ENCODE assay signal across 9 mouse cellular contexts in the genomic region with DNA sequence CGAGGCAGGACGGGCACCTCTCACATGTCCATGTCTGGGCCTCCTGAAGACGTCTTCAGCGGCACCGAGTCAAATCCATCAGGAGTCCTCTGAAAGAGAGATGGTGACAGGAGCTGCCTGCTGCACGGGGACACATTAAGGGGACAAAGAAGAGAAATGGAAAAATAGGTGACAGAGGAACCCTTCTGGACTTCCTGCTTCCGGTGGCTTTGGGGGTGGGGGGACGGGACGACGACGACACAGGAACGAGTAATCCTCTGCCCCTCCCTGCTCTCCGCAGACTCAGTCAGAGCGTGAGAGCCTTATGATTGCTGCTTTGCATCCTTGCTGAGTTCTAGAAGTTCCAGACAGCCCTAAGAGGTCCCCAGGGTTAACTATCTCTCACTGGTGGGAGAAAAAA. TPM values are rescaled to one million over a fixed set of nuclear protein-coding genes. Genes with fewer than 3 reads are reported as not detected.
A peak's percentile ranks its signal among the peaks of the same experiment; 100 is the strongest.
DNase-seq lines count a peak whose midpoint lies in the region; ATAC-seq lines count a peak whose summit lies in the region.
"Had no signal": no experiment of that assay in that cellular context is flagged by ENCODE, and none has a peak within 500 bp of the region (broad histone marks: within the 10 kb centered on the region; RNA-seq: fewer than 3 reads in every experiment).

No protein-coding gene starts in this region.

- H3K4me1 ChIP-seq in hindbrain, embryonic 15.5 days (replicated peaks) = no peaks in the 10 kb centered on the region
- no peaks in the 10 kb centered on the region for H3K4me1 ChIP-seq in hindbrain, embryonic 12.5 days

- H3K27me3 ChIP-seq in hindbrain, embryonic 15.5 days = no peaks in the 10 kb centered on the region
- H3K27me3 ChIP-seq in hindbrain, embryonic 12.5 days = no peaks in the 10 kb centered on the region

- H3K4me3 ChIP-seq in hindbrain, embryonic 15.5 days = no peak overlapping the region
- no peak overlapping the region for H3K4me3 ChIP-seq in hindbrain, embryonic 12.5 days

- no peaks in the 10 kb centered on the region for H3K9me3 ChIP-seq in hindbrain, embryonic 15.5 days
- no peaks in the 10 kb centered on the region for H3K9me3 ChIP-seq in hindbrain, embryonic 12.5 days (replicated peaks)

- no peak overlapping the region for H3K9ac ChIP-seq in hindbrain, embryonic 15.5 days
- no peak overlapping the region for H3K9ac ChIP-seq in hindbrain, embryonic 12.5 days

- H3K4me2 ChIP-seq in hindbrain, embryonic 15.5 days = peak overlapping the region; percentile 8; the same call in 1 of the 2 replicates
- no peak overlapping the region for H3K4me2 ChIP-seq in hindbrain, embryonic 12.5 days (replicated peaks)

- ATAC-seq in hindbrain, embryonic 15.5 days (ENCODE audit: low FRiP score, low read depth) = no peak
- ATAC-seq in hindbrain, embryonic 12.5 days (ENCODE audit: low FRiP score) = no peak
- peak; percentile 80 for ATAC-seq in common myeloid progenitor, adult 5-6 weeks (replicated peaks; ENCODE audit: low read depth, poor library complexity, severe bottlenecking)
- peak; percentile 86 for ATAC-seq in megakaryocyte progenitor cell, adult 5-6 weeks (replicated peaks; ENCODE audit: poor library complexity)
- ATAC-seq in cerebellum, adult (ENCODE audit: insufficient number of reproducible peaks, low FRiP score, low TSS enrichment) = no peak

- peak; percentile 78 for DNase-seq in CD4-positive, CD25-positive, alpha-beta regulatory T cell, adult 2 months (ENCODE audit: low read depth, low spot score)
- no peak for DNase-seq in embryo, embryonic 10.5 days (ENCODE audit: low spot score)
- no peak for DNase-seq in ovary, postnatal 36 days (ENCODE audit: low spot score)
- DNase-seq: cerebellum, adult 2 months had no signal

- WGBS in hindbrain, embryonic 15.5 days = 66% methylated on average over 14 of the region's 14 CpGs
- 60% methylated on average over 14 of the region's 14 CpGs for WGBS in hindbrain, embryonic 12.5 days

- H3K27ac ChIP-seq in hindbrain, embryonic 15.5 days (replicated peaks) = no peak overlapping the region
- no peak overlapping the region for H3K27ac ChIP-seq in hindbrain, embryonic 12.5 days

- no peaks in the 10 kb centered on the region for H3K36me3 ChIP-seq in hindbrain, embryonic 15.5 days
- H3K36me3 ChIP-seq in hindbrain, embryonic 12.5 days = no peaks in the 10 kb centered on the region

RNA-seq across cellular contexts. Expression of a gene that starts 13.4 kb away (rescaled TPM):
- 197 and 219 TPM in 2 replicates for polyA plus RNA-seq in hindbrain, embryonic 15.5 days (2015; fragmentation: Nextera tagmentation; extraction: Ambion mirVana)
- polyA plus RNA-seq in hindbrain, embryonic 12.5 days (2016; fragmentation: Nextera tagmentation; extraction: Ambion mirVana) = 186 and 188 TPM in 2 replicates
- 291 and 329 TPM in 2 replicates for total RNA-seq in common myeloid progenitor, adult 5-6 weeks (2017)
- 19.0 and 26.5 TPM in 2 replicates for total RNA-seq in megakaryocyte progenitor cell, adult 5-6 weeks (2015)
- total RNA-seq in megakaryocyte progenitor cell, adult 5-6 weeks (2017) = 249 and 357 TPM in 2 replicates

RNA-seq across cellular contexts. Expression of a gene that starts 43.0 kb away (rescaled TPM):
- 43.1 and 44.9 TPM in 2 replicates for polyA plus RNA-seq in hindbrain, embryonic 15.5 days (2015; fragmentation: Nextera tagmentation; extraction: Ambion mirVana)
- 63.3 and 75.2 TPM in 2 replicates for polyA plus RNA-seq in hindbrain, embryonic 12.5 days (2016; fragmentation: Nextera tagmentation; extraction: Ambion mirVana)
- total RNA-seq in common myeloid progenitor, adult 5-6 weeks (2017) = 0.24 and 2.7 TPM in 2 replicates
- total RNA-seq in megakaryocyte progenitor cell, adult 5-6 weeks (2015) = 1.1 and 1.6 TPM in 2 replicates
- 0.20 and 0.42 TPM in 2 replicates for total RNA-seq in megakaryocyte progenitor cell, adult 5-6 weeks (2017)

Comparison
In these comparisons a context has a peak if more than half of its experiments do, and no peak if none do; other contexts are left out.
1. ATAC-seq: peak in common myeloid progenitor, adult 5-6 weeks (single experiment) and megakaryocyte progenitor cell, adult 5-6 weeks (single experiment); none in hindbrain, embryonic 15.5 days (single experiment), hindbrain, embryonic 12.5 days (single experiment) and cerebellum, adult (single experiment).